Mouse (Mus musculus) testis, adult 2 months (tissue): Measurements from ENCODE around the gene Gm38392. TPM values are rescaled to one million over a fixed set of nuclear protein-coding genes. Genes with fewer than 3 reads are reported as not detected.
A peak's percentile ranks its signal among the peaks of the same experiment; 100 is the strongest.
"Not testable (repeated sequence)": the region's sequence is repeated elsewhere in the genome, so short reads cannot be mapped to it uniquely, and the experiment has no call there.

Experiments
- H3K27ac ChIP-seq: fragments of 200-500 bp; 2 replicates; pipeline ENCODE4 v1.5.1; 2012; ENCODE audit warnings: low read depth, low read length; ENCODE audit not compliant: control insufficient read depth, insufficient read depth
- H3K27me3 ChIP-seq: fragments of 200-500 bp; 2 replicates; pipeline ENCODE4 v1.6.1; 2012; ENCODE audit warnings: mild to moderate bottlenecking, low read length, moderate library complexity; ENCODE audit not compliant: control insufficient read depth, insufficient read depth
- H3K36me3 ChIP-seq: fragments of 200-500 bp; 2 replicates; pipeline ENCODE4 v1.6.1; 2012; ENCODE audit warnings: mild to moderate bottlenecking, low read length; ENCODE audit not compliant: control insufficient read depth, insufficient read depth
- H3K4me1 ChIP-seq: fragments of 200-500 bp; 2 replicates; pipeline ENCODE4 v1.6.1; 2012; ENCODE audit warnings: low read length; ENCODE audit not compliant: control insufficient read depth, insufficient read depth
- H3K4me3 ChIP-seq: fragments of 200-500 bp; 2 replicates; pipeline ENCODE4 v1.5.1; 2012; ENCODE audit warnings: low read depth, mild to moderate bottlenecking, low read length, moderate library complexity, mixed read lengths; ENCODE audit not compliant: control insufficient read depth
- CTCF ChIP-seq: fragments of 200-500 bp; IDR thresholded peaks from 2 replicates; pipeline ENCODE4 v1.5.1; 2012; ENCODE audit warnings: low read depth, mild to moderate bottlenecking, inconsistent platforms, low read length, moderate library complexity; ENCODE audit not compliant: control insufficient read depth, insufficient read depth, insufficient replicate concordance
- POLR2A ChIP-seq: fragments of 200-500 bp; IDR thresholded peaks from 2 replicates; pipeline ENCODE4 v1.6.1; 2012; ENCODE audit warnings: low read depth, mild to moderate bottlenecking, inconsistent platforms, low read length, moderate library complexity; ENCODE audit not compliant: control insufficient read depth
- polyA plus RNA-seq: library from polyadenylated mRNA; depleted of rRNA; stranded (reverse); fragments of >200 nt; gene quantifications from 2 replicates; pipeline ENCODE4 v1.2.3, GENCODE M21; 2012

The Gm38392 gene
- polyA plus RNA-seq, 1 experiment: 2.8 TPM

GRCm38 (mm10) chr3:88276121-88276520 lies 10.9 kb downstream of the Gm38392 start:
- Histone ChIP-seq H3K27me3 (no peaks in the 10 kb centered on the region), H3K4me1 (no peaks in the 10 kb centered on the region), H3K36me3 (no peaks in the 10 kb centered on the region; the same call in 1 of the 2 replicates), H3K27ac (no peak overlapping the region), H3K4me3 (no peak overlapping the region)
- no peak for TF ChIP-seq POLR2A
- TF ChIP-seq CTCF: no peak

GRCm38 (mm10) chr3:88274002-88274401 lies 13.0 kb downstream of the Gm38392 start:
- Histone ChIP-seq H3K36me3 (no peaks in the 10 kb centered on the region; the same call in 1 of the 2 replicates), H3K27me3 (no peaks in the 10 kb centered on the region), H3K4me1 (no peaks in the 10 kb centered on the region), H3K27ac (no peak overlapping the region), H3K4me3 (no peak overlapping the region)
- peak; percentile 46; the same call in 1 of the 2 replicates for TF ChIP-seq CTCF
- TF ChIP-seq POLR2A: no peak

DNA sequence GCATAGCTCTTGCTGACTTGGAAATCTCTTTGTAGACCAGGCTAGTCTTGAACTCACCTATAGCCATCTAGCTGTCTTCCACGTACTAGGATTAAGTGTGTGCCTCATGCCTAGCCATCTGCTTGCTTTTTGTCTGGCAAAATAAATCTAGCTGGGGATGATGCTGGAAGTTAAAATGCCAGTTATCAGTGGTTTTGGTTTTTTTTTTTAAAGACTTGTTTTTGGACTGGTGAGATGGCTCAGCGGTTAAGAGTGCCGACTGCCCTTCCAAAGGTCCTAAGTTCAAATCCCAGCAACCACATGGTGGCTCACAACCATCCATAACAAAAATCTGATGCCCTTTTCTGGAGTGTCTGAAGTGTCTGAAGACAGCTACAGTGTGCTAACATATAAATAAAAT lies 15.2 kb downstream of the Gm38392 start:
- TF ChIP-seq CTCF (no peak), POLR2A (no peak)
- no peak overlapping the region for H3K27ac ChIP-seq
- H3K4me1 ChIP-seq: no peaks in the 10 kb centered on the region

GRCm38 (mm10) chr3:88271298-88271697 lies 15.7 kb downstream of the Gm38392 start:
- not testable (repeated sequence) for H3K27ac ChIP-seq, H3K36me3 ChIP-seq, H3K4me3 ChIP-seq, H3K27me3 ChIP-seq, H3K4me1 ChIP-seq

More for the DNA sequence above, 15.2 kb downstream of the Gm38392 start:
- Histone ChIP-seq H3K36me3 (no peaks in the 10 kb centered on the region), H3K27me3 (no peaks in the 10 kb centered on the region), H3K4me3 (no peak overlapping the region)

DNA sequence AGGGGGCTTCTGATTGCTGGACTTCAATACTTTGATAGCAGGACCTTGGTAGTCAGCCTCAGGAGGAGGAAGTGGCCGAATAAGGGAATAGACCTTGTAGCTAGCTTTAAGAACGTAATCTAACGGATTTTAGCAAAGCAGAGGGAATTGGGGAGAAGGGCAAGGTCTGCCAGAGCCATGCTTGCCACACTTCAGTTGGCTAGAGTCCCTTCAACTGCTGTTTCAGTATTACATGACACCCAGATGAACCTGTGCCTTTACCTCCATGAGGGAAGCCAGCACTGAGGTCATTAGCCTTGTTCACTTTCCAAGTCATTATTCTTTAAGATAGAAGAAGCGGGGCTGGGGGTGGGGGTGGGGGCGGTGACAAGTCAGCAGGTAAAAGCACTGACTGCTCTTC lies 18.0 kb downstream of the Gm38392 start:
- H3K4me3 ChIP-seq: no peak overlapping the region
- H3K36me3 ChIP-seq: no peaks in the 10 kb centered on the region
- no peaks in the 10 kb centered on the region for H3K27me3 ChIP-seq
- TF ChIP-seq POLR2A (no peak), CTCF (no peak)
- no peak overlapping the region for H3K27ac ChIP-seq
- H3K4me1 ChIP-seq: no peaks in the 10 kb centered on the region

GRCm38 (mm10) chr3:88268014-88268413 lies 19.0 kb downstream of the Gm38392 start:
- not testable (repeated sequence) for H3K27ac ChIP-seq, H3K4me1 ChIP-seq, H3K4me3 ChIP-seq, H3K27me3 ChIP-seq, H3K36me3 ChIP-seq

GRCm38 (mm10) chr3:88262346-88262745 lies 24.7 kb downstream of the Gm38392 start:
- Histone ChIP-seq H3K27ac (no peak overlapping the region), H3K4me3 (no peak overlapping the region), H3K4me1 (no peaks in the 10 kb centered on the region), H3K27me3 (no peaks in the 10 kb centered on the region), H3K36me3 (no peaks in the 10 kb centered on the region)
- TF ChIP-seq POLR2A: no peak
- no peak for TF ChIP-seq CTCF

- no peaks in the 10 kb centered on the region for H3K27me3 ChIP-seq
- no peaks in the 10 kb centered on the region for H3K36me3 ChIP-seq
- TF ChIP-seq CTCF (no peak), POLR2A (no peak)
These were observed 30.6 kb downstream of the Gm38392 start for GRCm38 (mm10) chr3:88256382-88256781.

GRCm38 (mm10) chr3:88255950-88256349 lies 31.1 kb downstream of the Gm38392 start:
- TF ChIP-seq CTCF: no peak
- no peak for TF ChIP-seq POLR2A
- H3K4me1 ChIP-seq: peaks cover 6% of the 10 kb centered on the region
- no peaks in the 10 kb centered on the region for H3K36me3 ChIP-seq
- no peak overlapping the region for H3K4me3 ChIP-seq
- no peaks in the 10 kb centered on the region for H3K27me3 ChIP-seq
- no peak overlapping the region for H3K27ac ChIP-seq

More at GRCm38 (mm10) chr3:88256382-88256781, 30.6 kb downstream of the Gm38392 start:
- H3K4me1 ChIP-seq: peaks cover 6% of the 10 kb centered on the region
- H3K4me3 ChIP-seq: no peak overlapping the region
- no peak overlapping the region for H3K27ac ChIP-seq
